ENCODE assay signal across 10 mouse cellular contexts in the genomic region with DNA sequence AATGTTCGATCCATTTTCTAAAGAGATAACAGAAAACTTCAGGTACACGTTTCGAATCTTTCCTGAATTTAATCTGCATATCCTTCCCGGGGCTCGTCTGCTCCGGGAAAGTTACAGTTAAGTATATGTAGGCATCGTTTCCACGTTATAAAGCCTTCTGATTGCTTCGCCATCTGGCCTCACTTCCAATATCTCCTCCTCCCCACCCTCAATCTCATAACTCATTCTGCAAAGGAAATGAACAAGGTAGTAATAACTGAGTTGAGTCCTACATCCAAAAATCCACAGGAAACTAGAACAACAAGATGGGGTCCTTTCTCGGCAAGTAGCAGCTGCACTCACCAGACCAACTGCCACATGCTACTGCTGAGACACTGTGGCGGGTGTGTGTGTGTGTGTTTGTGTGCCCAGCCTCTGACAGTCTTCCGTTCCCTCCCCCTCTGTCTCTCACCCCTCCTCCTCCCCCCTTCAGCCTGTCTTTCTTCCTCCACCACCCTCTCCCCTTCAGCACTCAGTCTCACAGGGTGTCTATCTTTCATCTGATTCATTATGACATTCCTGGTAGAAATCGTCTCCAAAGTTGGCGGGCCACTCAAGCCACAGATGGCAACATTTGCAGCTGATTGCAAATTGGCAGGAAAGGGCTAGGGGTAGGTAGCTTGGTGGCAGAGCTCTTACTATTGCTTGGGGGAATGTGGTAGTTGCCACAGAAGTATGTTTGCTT. TPM values are rescaled to one million over a fixed set of nuclear protein-coding genes. Genes with fewer than 3 reads are reported as not detected.
DNase-seq lines count a peak whose midpoint lies in the region; ATAC-seq lines count a peak whose summit lies in the region.
"Had no signal": no experiment of that assay in that cellular context is flagged by ENCODE, and none has a peak within 500 bp of the region (broad histone marks: within the 10 kb centered on the region; RNA-seq: fewer than 3 reads in every experiment).

No protein-coding gene starts in this region.

- no peaks in the 10 kb centered on the region for H3K9me3 ChIP-seq in limb, embryonic 15.5 days
- H3K9me3 ChIP-seq: G1E; liver, embryonic 13.5 days had no signal

- no peak overlapping the region for H3K4me2 ChIP-seq in limb, embryonic 15.5 days
- H3K4me2 ChIP-seq: liver, embryonic 13.5 days had no signal

- no peak for ATAC-seq in limb, embryonic 15.5 days (ENCODE audit: insufficient number of reproducible peaks, low FRiP score, low TSS enrichment, low read depth)
- ATAC-seq in erythroid progenitor cell, adult 5-6 weeks (replicated peaks; ENCODE audit: low FRiP score, poor library complexity, severe bottlenecking) = no peak

- H3K36me3 ChIP-seq in limb, embryonic 15.5 days = peaks cover 7% of the 10 kb centered on the region; the same call in 1 of the 2 replicates
- H3K36me3 ChIP-seq: G1E; liver, embryonic 13.5 days had no signal

- 0 out of 2 replicates have a peak overlapping the region, but pooled peaks have one; percentile 11 for H3K27ac ChIP-seq in limb, embryonic 15.5 days
- H3K27ac ChIP-seq: liver, embryonic 13.5 days had no signal

- 53% methylated on average over 14 of the region's 14 CpGs for WGBS in limb, embryonic 15.5 days

- no peak overlapping the region for H3K4me3 ChIP-seq in limb, embryonic 15.5 days
- H3K4me3 ChIP-seq: liver, embryonic 13.5 days had no signal

- no peaks in the 10 kb centered on the region for H3K27me3 ChIP-seq in limb, embryonic 15.5 days
- H3K27me3 ChIP-seq: liver, embryonic 13.5 days had no signal

- H3K4me1 ChIP-seq in limb, embryonic 15.5 days = peaks cover 4% of the 10 kb centered on the region; the same call in 1 of the 2 replicates

- no peak overlapping the region for H3K9ac ChIP-seq in limb, embryonic 15.5 days
- H3K9ac ChIP-seq: liver, embryonic 13.5 days had no signal

- peak; percentile 57 for DNase-seq in right cerebral cortex, adult 18-20 months
- no peak for DNase-seq in right cerebral cortex, postnatal 14 days
- DNase-seq in frontal cortex, postnatal 36 days (ENCODE audit: low spot score in 2 of 2) = peak; percentile 54 to 63
- peak; percentile 62 for DNase-seq in thymus, postnatal 4 days
- DNase-seq in embryo, embryonic 10.5 days (ENCODE audit: low spot score) = no peak
- DNase-seq in MN1 (ENCODE audit: low spot score) = no peak
- DNase-seq: liver, embryonic 13.5 days had no signal

RNA-seq across cellular contexts. Expression of a gene that starts 28.0 kb away (rescaled TPM):
- 23.6 and 24.7 TPM in 2 replicates for polyA plus RNA-seq in limb, embryonic 15.5 days (2015; fragmentation: Nextera tagmentation; extraction: Ambion mirVana)
- total RNA-seq in erythroid progenitor cell, adult 5-6 weeks (2015; ENCODE audit: low replicate concordance) = not detected in 2 replicates
- total RNA-seq in erythroid progenitor cell, adult 5-6 weeks (2017; ENCODE audit: low replicate concordance) = not detected in 2 replicates
- polyA plus RNA-seq: G1E had no signal

RNA-seq across cellular contexts. Expression of a gene that starts 32.8 kb away (rescaled TPM):
- polyA plus RNA-seq in limb, embryonic 15.5 days (2015; fragmentation: Nextera tagmentation; extraction: Ambion mirVana) = 105 and 108 TPM in 2 replicates
- total RNA-seq in erythroid progenitor cell, adult 5-6 weeks (2015; ENCODE audit: low replicate concordance) = 12.6 and 25.2 TPM in 2 replicates
- total RNA-seq in erythroid progenitor cell, adult 5-6 weeks (2017; ENCODE audit: low replicate concordance) = 27.1 and 27.9 TPM in 2 replicates

RNA-seq across cellular contexts. Expression of a gene that starts 33.5 kb away (rescaled TPM):
- 45.1 and 51.0 TPM in 2 replicates for polyA plus RNA-seq in limb, embryonic 15.5 days (2015; fragmentation: Nextera tagmentation; extraction: Ambion mirVana)
- 10.1 and 24.7 TPM in 2 replicates for total RNA-seq in erythroid progenitor cell, adult 5-6 weeks (2015; ENCODE audit: low replicate concordance)
- total RNA-seq in erythroid progenitor cell, adult 5-6 weeks (2017; ENCODE audit: low replicate concordance) = 2.5 and 10.1 TPM in 2 replicates

RNA-seq across cellular contexts. Expression of a gene that starts 39.4 kb away (rescaled TPM):
- 29.9 and 36.2 TPM in 2 replicates for polyA plus RNA-seq in limb, embryonic 15.5 days (2015; fragmentation: Nextera tagmentation; extraction: Ambion mirVana)
- total RNA-seq in erythroid progenitor cell, adult 5-6 weeks (2015; ENCODE audit: low replicate concordance) = not detected in 2 replicates
- total RNA-seq in erythroid progenitor cell, adult 5-6 weeks (2017; ENCODE audit: low replicate concordance) = 11.3 TPM in 1 of 2 replicates, not detected in the other

Comparison
In these comparisons a context has a peak if more than half of its experiments do, and no peak if none do; other contexts are left out.
1. DNase-seq: peak in right cerebral cortex, adult 18-20 months (single experiment), frontal cortex, postnatal 36 days (2 of 2) and thymus, postnatal 4 days (single experiment); none in right cerebral cortex, postnatal 14 days (single experiment), embryo, embryonic 10.5 days (single experiment) and MN1 (single experiment).